Mouse (Mus musculus) MEL (cell line): ENCODE measurements around the gene Msantd2. TPM values are rescaled to one million over a fixed set of nuclear protein-coding genes. Genes with fewer than 3 reads are reported as not detected.

Source experiments
- DNase-seq: peaks from one replicate; pipeline ENCODE4 v3.0.0; 2011; ENCODE audit warnings: low read depth, low spot score
- H3K27ac ChIP-seq: 2 replicates; pipeline ENCODE4 v1.5.1; 2012; ENCODE audit warnings: low read depth, mild to moderate bottlenecking, control low read depth, low read length, moderate library complexity; ENCODE audit not compliant: control insufficient read depth
- H3K27me3 ChIP-seq, 2 experiments: fragments of 150-350 bp in 1 of 2; sonication (generic) in 1 of 2; 2 replicates each; pipeline ENCODE4 v1.6.1; 2012; ENCODE audit warnings: low read length in 2 of 2, mild to moderate bottlenecking in 2 of 2, improper control_type of control experiment in 1 of 2, moderate library complexity in 1 of 2; ENCODE audit not compliant: insufficient read depth in 2 of 2, control insufficient read depth in 1 of 2
- H3K36me3 ChIP-seq, 2 experiments: 2 replicates each; pipeline ENCODE4 v1.6.1; 2012 to 2014; ENCODE audit warnings: low read length in 2 of 2, improper control_type of control experiment in 1 of 2, inconsistent platforms in 1 of 2, mild to moderate bottlenecking in 1 of 2; ENCODE audit not compliant: insufficient read depth in 2 of 2, control insufficient read depth in 1 of 2
- H3K4me1 ChIP-seq, 2 experiments: fragments of 150-350 bp in 1 of 2; sonication (generic) in 1 of 2; 2 replicates each; pipeline ENCODE4 v1.6.1; 2012; ENCODE audit warnings: low read length in 2 of 2, improper control_type of control experiment in 1 of 2, mild to moderate bottlenecking in 1 of 2; ENCODE audit not compliant: insufficient read depth in 2 of 2, control insufficient read depth in 1 of 2
- H3K4me3 ChIP-seq, 2 experiments: fragments of 150-350 bp in 1 of 2; sonication (generic) in 1 of 2; 2 replicates each; pipeline ENCODE4 v1.5.1; 2012; ENCODE audit warnings: low read depth in 2 of 2, low read length in 2 of 2, mild to moderate bottlenecking in 2 of 2, moderate library complexity in 2 of 2, control low read depth in 1 of 2, improper control_type of control experiment in 1 of 2; ENCODE audit not compliant: control insufficient read depth in 1 of 2, insufficient read depth in 1 of 2
- H3K79me2 ChIP-seq: 2 replicates; pipeline ENCODE4 v1.6.1; 2012; ENCODE audit warnings: mild to moderate bottlenecking, low read length, moderate library complexity; ENCODE audit not compliant: control insufficient read depth, poor library complexity, insufficient read depth
- H3K9ac ChIP-seq: 2 replicates; pipeline ENCODE4 v1.6.1; 2012; ENCODE audit warnings: low read depth, mild to moderate bottlenecking, control low read depth, low read length, moderate library complexity; ENCODE audit not compliant: control insufficient read depth, poor library complexity, severe bottlenecking
- H3K9me3 ChIP-seq: fragments of 150-350 bp; sonication (generic); replicated peaks from 2 replicates; pipeline ENCODE4 v1.6.1; 2012; ENCODE audit warnings: mild to moderate bottlenecking, low read length, improper control_type of control experiment, moderate library complexity; ENCODE audit not compliant: insufficient read depth
- BHLHE40 ChIP-seq: IDR thresholded peaks from 2 replicates; pipeline ENCODE4 v1.6.1; 2012; ENCODE audit warnings: low read depth, mild to moderate bottlenecking, inconsistent platforms, low read length, improper control_type of control experiment, borderline replicate concordance
- CHD1 ChIP-seq: IDR thresholded peaks from 2 replicates; pipeline ENCODE4 v1.6.1; 2012; ENCODE audit warnings: low read depth, mild to moderate bottlenecking, inconsistent platforms, low read length, improper control_type of control experiment
- CTCF ChIP-seq, 3 experiments: IDR thresholded peaks in 2 of 3; conservative IDR thresholded peaks in 1 of 3; 2 replicates each; pipeline ENCODE4 v1.5.1; 2011 to 2012; ENCODE audit warnings: low read length in 3 of 3, low read depth in 2 of 3, mild to moderate bottlenecking in 2 of 3, improper control_type of control experiment in 1 of 3, inconsistent platforms in 1 of 3, mixed read lengths in 1 of 3, moderate library complexity in 1 of 3; ENCODE audit not compliant: control insufficient read depth in 1 of 3, insufficient read depth in 1 of 3, poor library complexity in 1 of 3, severe bottlenecking in 1 of 3
- E2F4 ChIP-seq: IDR thresholded peaks from 2 replicates; pipeline ENCODE4 v1.6.1; 2011; ENCODE audit warnings: low read depth, low read length, improper control_type of control experiment, borderline replicate concordance
- ELF1 ChIP-seq: IDR thresholded peaks from 2 replicates; pipeline ENCODE4 v1.6.1; 2014; ENCODE audit warnings: low read depth, mild to moderate bottlenecking, inconsistent platforms, low read length, improper control_type of control experiment, moderate library complexity
- EP300 ChIP-seq, 2 experiments: IDR thresholded peaks; 2 replicates each; pipeline ENCODE4 v1.6.1; 2011; ENCODE audit warnings: improper control_type of control experiment in 2 of 2, low read length in 2 of 2, low read depth in 1 of 2, mild to moderate bottlenecking in 1 of 2
- ETS1 ChIP-seq: IDR thresholded peaks from 2 replicates; pipeline ENCODE4 v1.6.1; 2012; ENCODE audit warnings: low read depth, mild to moderate bottlenecking, inconsistent platforms, low read length, improper control_type of control experiment, moderate library complexity
- JUND ChIP-seq: IDR thresholded peaks from 2 replicates; pipeline ENCODE4 v1.6.1; 2011; ENCODE audit warnings: low read depth, mild to moderate bottlenecking, improper control_type of control experiment, low read length
- KAT2A ChIP-seq: conservative IDR thresholded peaks from 2 replicates; pipeline ENCODE4 v1.6.1; 2012; ENCODE audit warnings: low read depth, low read length, improper control_type of control experiment, inconsistent platforms
- MAZ ChIP-seq: IDR thresholded peaks from 2 replicates; pipeline ENCODE4 v1.6.1; 2012; ENCODE audit warnings: low read depth, mild to moderate bottlenecking, inconsistent platforms, low read length, improper control_type of control experiment
- MEF2A ChIP-seq: IDR thresholded peaks from 2 replicates; pipeline ENCODE4 v1.6.1; 2014; ENCODE audit warnings: low read depth, mild to moderate bottlenecking, inconsistent platforms, low read length, improper control_type of control experiment; ENCODE audit not compliant: poor library complexity, insufficient replicate concordance, severe bottlenecking; ENCODE audit errors: extremely low read depth
- MXI1 ChIP-seq: IDR thresholded peaks from 2 replicates; pipeline ENCODE4 v1.6.1; 2011; ENCODE audit warnings: mild to moderate bottlenecking, low read depth, low read length, improper control_type of control experiment
- MYC ChIP-seq: IDR thresholded peaks from 2 replicates; pipeline ENCODE4 v1.6.1; 2011; ENCODE audit warnings: low read depth, mild to moderate bottlenecking, low read length, improper control_type of control experiment, moderate library complexity
- POLR2AphosphoS2 ChIP-seq: IDR thresholded peaks from 2 replicates; pipeline ENCODE4 v1.6.1; 2011; ENCODE audit warnings: low read length, improper control_type of control experiment
- POLR2AphosphoS5 ChIP-seq: IDR thresholded peaks from 2 replicates; pipeline ENCODE4 v1.6.1; 2012; ENCODE audit warnings: low read depth, borderline replicate concordance, mild to moderate bottlenecking, inconsistent platforms, low read length, moderate library complexity, mixed read lengths
- RAD21 ChIP-seq: IDR thresholded peaks from 2 replicates; pipeline ENCODE4 v1.6.1; 2011; ENCODE audit warnings: mild to moderate bottlenecking, low read depth, low read length, improper control_type of control experiment
- TAL1 ChIP-seq: IDR thresholded peaks from 2 replicates; pipeline ENCODE4 v1.6.1; 2012; ENCODE audit warnings: mild to moderate bottlenecking, inconsistent platforms, low read length, moderate library complexity, mixed read lengths
- TBP ChIP-seq: IDR thresholded peaks from 2 replicates; pipeline ENCODE4 v1.8.0; 2011; ENCODE audit warnings: low read depth, low read length, improper control_type of control experiment
- TCF12 ChIP-seq: IDR thresholded peaks from 2 replicates; pipeline ENCODE4 v1.6.1; 2014; ENCODE audit warnings: low read depth, mild to moderate bottlenecking, inconsistent platforms, low read length, improper control_type of control experiment, moderate library complexity
- USF1 ChIP-seq: IDR thresholded peaks from 2 replicates; pipeline ENCODE4 v1.6.1; 2014; ENCODE audit warnings: low read depth, mild to moderate bottlenecking, inconsistent platforms, low read length, improper control_type of control experiment, moderate library complexity
- USF2 ChIP-seq, 2 experiments: IDR thresholded peaks; 2 replicates each; pipeline ENCODE4 v1.6.1; 2011 to 2012; ENCODE audit warnings: improper control_type of control experiment in 2 of 2, low read length in 2 of 2, borderline replicate concordance in 1 of 2, inconsistent platforms in 1 of 2, low read depth in 1 of 2, mild to moderate bottlenecking in 1 of 2; ENCODE audit not compliant: insufficient read depth in 1 of 2
- ZC3H11A ChIP-seq: IDR thresholded peaks from 2 replicates; pipeline ENCODE4 v1.6.1; 2012; ENCODE audit warnings: low read depth, mild to moderate bottlenecking, inconsistent platforms, low read length, improper control_type of control experiment
- ZKSCAN1 ChIP-seq: IDR thresholded peaks from 2 replicates; pipeline ENCODE4 v1.6.1; 2012; ENCODE audit warnings: low read depth, mild to moderate bottlenecking, inconsistent platforms, low read length, improper control_type of control experiment, moderate library complexity
- ZMIZ1 ChIP-seq: IDR thresholded peaks from 2 replicates; pipeline ENCODE4 v1.6.1; 2012; ENCODE audit warnings: low read depth, mild to moderate bottlenecking, inconsistent platforms, low read length, improper control_type of control experiment, moderate library complexity
- ZNF384 ChIP-seq: IDR thresholded peaks from 2 replicates; pipeline ENCODE4 v1.6.1; 2012; ENCODE audit warnings: low read depth, mild to moderate bottlenecking, inconsistent platforms, low read length, improper control_type of control experiment
- polyA plus RNA-seq, 2 experiments: library from polyadenylated mRNA; stranded (reverse) in 1 of 2; unstranded in 1 of 2; fragments of >175 nt in 1 of 2; fragments of >200 nt in 1 of 2; gene quantifications; 2 replicates each; pipeline versions ENCODE4 v1.2.1 to v1.2.4; 2012; ENCODE audit warnings: low replicate concordance in 2 of 2, low read depth in 1 of 2; ENCODE audit not compliant: insufficient read length in 2 of 2, insufficient read depth in 1 of 2, missing spikeins in 1 of 2
- total RNA-seq: library from RNA; depleted of rRNA; stranded (reverse); fragments of 300-350 nt; gene quantifications from 2 replicates; pipeline ENCODE4 v1.2.3, GENCODE M21; 2012

Gene Msantd2
- total and polyA plus RNA-seq, 3 experiments: 15.5 to 26.2 TPM; not detected in 1

- no peak for DNase-seq
- peaks cover 14 to 21% of the 10 kb centered on the region in 2 experiments for H3K27me3 ChIP-seq
- H3K4me1 ChIP-seq: no peaks in the 10 kb centered on the region
- TF ChIP-seq POLR2AphosphoS2 (no peak), POLR2AphosphoS5 (no peak), MYC (no peak), KAT2A (no peak), E2F4 (no peak), ETS1 (no peak), MAZ (no peak), USF1 (no peak), MEF2A (no peak), ELF1 (no peak), TCF12 (no peak), ZMIZ1 (no peak), EP300 (IDR thresholded peaks at IDR 0.05; ENCODE audit: low read depth in 1 of 2, low read length in 2 of 2) (no peak), BHLHE40 (no peak), TBP (no peak), ZNF384 (no peak), JUND (no peak), RAD21 (no peak)
- H3K9me3 ChIP-seq: no peaks in the 10 kb centered on the region
- H3K4me3 ChIP-seq: no peak overlapping the region
- no peaks in the 10 kb centered on the region; a peak in 1 of 4 replicates for H3K36me3 ChIP-seq
- no peak overlapping the region for H3K27ac ChIP-seq
- H3K9ac ChIP-seq: no peak overlapping the region
- H3K79me2 ChIP-seq: no peaks in the 10 kb centered on the region
Observed at GRCm38 (mm10) chr9:37455868-37456267, 33.3 kb upstream of the Msantd2 start.

GRCm38 (mm10) chr9:37456481-37456910, 32.6 kb upstream of the Msantd2 start:
- Histone ChIP-seq H3K36me3 (no peaks in the 10 kb centered on the region; a peak in 1 of 4 replicates), H3K27ac (no peak overlapping the region), H3K27me3 (peaks cover 10 to 19% of the 10 kb centered on the region in 2 experiments), H3K79me2 (no peaks in the 10 kb centered on the region), H3K9ac (no peak overlapping the region), H3K4me3 (no peak overlapping the region), H3K4me1 (no peaks in the 10 kb centered on the region), H3K9me3 (no peaks in the 10 kb centered on the region)
- DNase-seq: no peak
- TF ChIP-seq KAT2A (no peak), USF2 (IDR thresholded peaks at IDR 0.05; ENCODE audit: borderline replicate concordance in 1 of 2, insufficient read depth in 1 of 2, low read depth in 1 of 2, low read length in 2 of 2) (no peak), CTCF (IDR thresholded peaks at IDR 0.05 in 2 of 3, conservative IDR thresholded peaks at IDR 0.05 in 1 of 3; ENCODE audit: control insufficient read depth in 1 of 3, insufficient read depth in 1 of 3, low read depth in 2 of 3, low read length in 3 of 3, poor library complexity in 1 of 3, severe bottlenecking in 1 of 3) (no peak), CHD1 (no peak), E2F4 (no peak), RAD21 (no peak), MXI1 (no peak), ZKSCAN1 (no peak), TAL1 (no peak), ZC3H11A (no peak)
